8 mouse cellular contexts compared by ENCODE assay signal in the genomic region with DNA sequence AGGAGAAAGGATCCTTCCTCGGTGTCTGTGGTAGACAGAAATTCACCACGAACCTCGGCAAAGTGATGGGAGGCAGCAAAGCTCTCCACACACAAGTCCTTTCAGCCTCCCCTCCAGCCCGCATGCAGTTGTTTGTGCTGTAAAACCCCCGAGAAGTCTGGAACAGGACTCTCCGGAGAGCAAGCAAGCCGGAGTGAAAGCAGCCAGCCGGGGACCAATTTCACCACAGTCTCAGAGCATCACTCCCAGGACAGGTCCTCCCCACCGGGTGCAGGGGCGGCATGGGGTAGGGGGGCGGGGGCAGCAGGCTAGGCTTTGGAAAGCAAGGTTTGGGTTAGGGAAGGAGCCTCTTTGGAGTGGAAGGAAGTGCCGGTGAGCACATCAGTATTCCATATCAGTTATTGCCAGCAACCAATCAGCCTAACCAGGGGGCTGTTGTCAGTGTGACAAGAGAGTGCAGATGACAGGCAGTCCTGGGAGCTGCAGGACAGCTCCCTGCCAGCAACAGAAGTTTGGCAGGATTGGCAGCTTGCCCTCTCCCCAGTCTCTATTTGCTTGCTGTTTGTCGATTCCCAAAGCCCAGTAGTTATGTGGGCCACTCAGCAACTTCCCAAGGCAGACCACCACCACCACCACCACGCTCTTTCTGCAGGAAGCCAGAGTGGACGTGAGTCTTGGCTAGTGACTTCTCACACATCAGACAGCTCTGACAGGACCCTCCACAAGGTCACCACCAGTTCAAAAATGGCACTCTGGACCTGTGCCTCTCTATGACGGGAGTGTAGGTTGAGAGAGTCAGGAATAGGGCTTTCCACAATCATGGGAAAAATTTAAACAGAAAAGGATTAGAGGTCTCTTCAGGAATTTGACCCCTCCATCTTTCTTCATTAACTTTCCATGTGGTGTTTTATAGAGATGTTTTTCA.
DNase-seq lines count a peak whose midpoint lies in the region; ATAC-seq and TF ChIP-seq lines count a peak whose summit lies in the region.

No protein-coding gene starts in this region.

- peaks cover 5% of the 10 kb centered on the region; the same call in 1 of the 2 replicates for H3K27me3 ChIP-seq in lung, embryonic 14.5 days (ENCODE audit: insufficient read depth, low read length)
- H3K27me3 ChIP-seq in heart, embryonic 15.5 days, result no peaks in the 10 kb centered on the region

- H3K4me3 ChIP-seq in lung, embryonic 14.5 days (ENCODE audit: low read depth, low read length), result peak overlapping the region; percentile 30
- H3K4me3 ChIP-seq in heart, embryonic 15.5 days, result peak overlapping the region; percentile 42

- peak; percentile 44 for DNase-seq in lung, embryonic 14.5 days
- no peak for DNase-seq in lung, adult 18-20 months
- DNase-seq in embryo, embryonic 10.5 days (ENCODE audit: low spot score), result peak; percentile 54
- peak; percentile 33 to 42 for DNase-seq in left cerebral cortex, postnatal 14 days (ENCODE audit: low spot score in 2 of 2)
- peak; percentile 31 to 52 for DNase-seq in right cerebral cortex, adult 2 months (ENCODE audit: low spot score in 2 of 2)
- no peak for DNase-seq in gastrocnemius, postnatal 36 days

- H3K4me1 ChIP-seq in lung, embryonic 14.5 days (ENCODE audit: insufficient read depth), result peaks cover 10% of the 10 kb centered on the region; the same call in 1 of the 2 replicates
- H3K4me1 ChIP-seq in heart, embryonic 15.5 days (replicated peaks), result peaks cover 20% of the 10 kb centered on the region

- H3K4me2 ChIP-seq in lung, embryonic 14.5 days, result peak overlapping the region; percentile 61
- peak overlapping the region; percentile 70 for H3K4me2 ChIP-seq in heart, embryonic 15.5 days

- intact Hi-C loops in left cerebral cortex, postnatal 14 days (cut with DNase I), result no loop called here
- intact Hi-C loops in gastrocnemius, postnatal 36 days (cut with DNase I), result no loop called here

- peak; percentile 51; the same call in 1 of the 2 replicates for ATAC-seq in lung, embryonic 14.5 days (ENCODE audit: insufficient read depth)
- peak; percentile 43; the same call in 1 of the 2 replicates for ATAC-seq in heart, embryonic 15.5 days (replicated peaks; ENCODE audit: insufficient number of reproducible peaks, insufficient read depth, low FRiP score, low read depth)
- no peak for ATAC-seq in granulocyte monocyte progenitor cell, adult 5-6 weeks (replicated peaks; ENCODE audit: poor library complexity, severe bottlenecking)

- TF ChIP-seq CTCF in lung, embryonic 14.5 days (IDR thresholded peaks at IDR 0.05; ENCODE audit: low read depth), result no peak

- H3K9me3 ChIP-seq in lung, embryonic 14.5 days (ENCODE audit: low read depth, low read length), result no peaks in the 10 kb centered on the region
- no peaks in the 10 kb centered on the region for H3K9me3 ChIP-seq in heart, embryonic 15.5 days (replicated peaks)

- H3K9ac ChIP-seq in lung, embryonic 14.5 days, result no peak overlapping the region; the same call in 1 of the 2 replicates
- H3K9ac ChIP-seq in heart, embryonic 15.5 days, result 0 out of 2 replicates have a peak overlapping the region, but pooled peaks have one; percentile 15

- H3K36me3 ChIP-seq in lung, embryonic 14.5 days (ENCODE audit: insufficient read depth), result no peaks in the 10 kb centered on the region
- no peaks in the 10 kb centered on the region for H3K36me3 ChIP-seq in heart, embryonic 15.5 days

- WGBS in lung, embryonic 14.5 days, result 4% methylated on average over 16 of the region's 16 CpGs
- WGBS in heart, embryonic 15.5 days, result 3% methylated on average over 16 of the region's 16 CpGs

- no peak overlapping the region; the same call in 1 of the 2 replicates for H3K27ac ChIP-seq in lung, embryonic 14.5 days (ENCODE audit: low read depth)
- no peak overlapping the region for H3K27ac ChIP-seq in heart, embryonic 15.5 days

Comparison
In these comparisons a context has a peak if more than half of its experiments do, and no peak if none do; other contexts are left out.
1. DNase-seq: peak in lung, embryonic 14.5 days (single experiment), embryo, embryonic 10.5 days (single experiment), left cerebral cortex, postnatal 14 days (2 of 2) and right cerebral cortex, adult 2 months (2 of 2); none in lung, adult 18-20 months (0 of 2) and gastrocnemius, postnatal 36 days (0 of 2).